In the genomic region with DNA sequence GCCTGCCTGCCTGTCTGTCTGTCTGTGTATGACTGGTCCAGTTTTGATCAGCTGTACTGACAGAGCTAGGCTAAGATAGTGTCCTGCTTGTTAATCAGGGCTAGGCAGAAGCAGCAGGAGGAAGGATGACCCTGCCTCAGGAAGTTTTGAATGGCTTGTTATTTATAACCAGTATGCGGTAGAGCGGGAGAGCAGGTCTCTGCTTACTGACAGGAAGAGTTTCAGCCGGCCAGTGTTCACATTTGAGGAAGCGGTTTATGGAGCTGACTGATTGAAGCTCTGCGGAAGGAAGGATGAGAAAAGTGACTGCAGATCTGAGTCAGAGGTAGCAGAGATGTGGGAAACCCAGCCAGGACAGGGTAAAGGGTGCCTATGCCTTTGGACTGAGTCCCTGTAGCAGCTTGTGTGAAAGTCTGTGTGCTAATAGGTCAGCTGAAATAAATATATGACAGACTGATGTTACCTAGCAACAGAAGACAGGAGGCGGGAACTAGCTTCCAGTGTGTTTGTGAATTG, we compare ENCODE assay signal across 8 mouse cellular contexts. TPM values are rescaled to one million over a fixed set of nuclear protein-coding genes. Genes with fewer than 3 reads are reported as not detected.
DNase-seq lines count a peak whose midpoint lies in the region; ATAC-seq and TF ChIP-seq lines count a peak whose summit lies in the region.

No protein-coding gene starts in this region.

- TF ChIP-seq CTCF in thymus, adult 2 months (IDR thresholded peaks at IDR 0.05; ENCODE audit: borderline replicate concordance, control insufficient read depth, extremely low read depth, insufficient read depth, low read length, poor library complexity) = no peak

- H3K36me3 ChIP-seq in thymus, adult 2 months (ENCODE audit: control insufficient read depth, insufficient read depth, low read length) = no peaks in the 10 kb centered on the region
- H3K36me3 ChIP-seq in embryonic facial prominence, embryonic 11.5 days (replicated peaks; ENCODE audit: control insufficient read depth, insufficient read depth, low read depth, low read length) = no peaks in the 10 kb centered on the region
- no peaks in the 10 kb centered on the region for H3K36me3 ChIP-seq in macrophage (ENCODE audit: inconsistent target)
- H3K36me3 ChIP-seq in splenic B cell, adult 2 months (ENCODE audit: control insufficient read depth, insufficient read depth, low read length, poor library complexity, severe bottlenecking) = no peaks in the 10 kb centered on the region

- no peaks in the 10 kb centered on the region for H3K27me3 ChIP-seq in thymus, adult 2 months (ENCODE audit: control insufficient read depth, insufficient read depth, low read length)
- no peaks in the 10 kb centered on the region for H3K27me3 ChIP-seq in embryonic facial prominence, embryonic 11.5 days (ENCODE audit: control insufficient read depth, insufficient read depth, low read length)
- no peaks in the 10 kb centered on the region for H3K27me3 ChIP-seq in splenic B cell, adult 2 months (ENCODE audit: control insufficient read depth, insufficient read depth, low read length, poor library complexity, severe bottlenecking)

- H3K9ac ChIP-seq in embryonic facial prominence, embryonic 11.5 days (replicated peaks; ENCODE audit: low read length) = no peak overlapping the region

- peaks cover 9% of the 10 kb centered on the region for H3K4me1 ChIP-seq in thymus, adult 2 months (replicated peaks; ENCODE audit: control insufficient read depth, insufficient read depth, low read length)
- no peaks in the 10 kb centered on the region; the same call in 1 of the 2 replicates for H3K4me1 ChIP-seq in embryonic facial prominence, embryonic 11.5 days (ENCODE audit: control insufficient read depth, insufficient read depth, low read length)

- H3K9me3 ChIP-seq in embryonic facial prominence, embryonic 11.5 days (replicated peaks; ENCODE audit: control insufficient read depth, low read length) = no peaks in the 10 kb centered on the region

- H3K4me3 ChIP-seq in thymus, adult 2 months (ENCODE audit: control insufficient read depth, insufficient read depth, low read length) = no peak overlapping the region
- no peak overlapping the region for H3K4me3 ChIP-seq in embryonic facial prominence, embryonic 11.5 days (ENCODE audit: low read depth, low read length)
- no peak overlapping the region for H3K4me3 ChIP-seq in macrophage (ENCODE audit: inconsistent target)

- H3K79me2 ChIP-seq in macrophage (ENCODE audit: inconsistent target) = peaks cover 7% of the 10 kb centered on the region; the same call in 1 of the 2 replicates

- TF ChIP-seq POLR2A in thymus, adult 2 months (IDR thresholded peaks at IDR 0.05; ENCODE audit: control insufficient read depth, extremely low read depth, insufficient read depth, low read length, poor library complexity) = no peak

- WGBS in thymus, adult 2 months = 19% methylated on average over 6 of the region's 6 CpGs
- WGBS in embryonic facial prominence, embryonic 11.5 days = 43% methylated on average over 6 of the region's 6 CpGs
- WGBS in macrophage (ENCODE audit: missing documents) = 3% methylated on average over 6 of the region's 6 CpGs

- H3K27ac ChIP-seq in thymus, adult 2 months (ENCODE audit: control insufficient read depth, insufficient read depth, low read length) = no peak overlapping the region
- H3K27ac ChIP-seq in embryonic facial prominence, embryonic 11.5 days (replicated peaks; ENCODE audit: low read depth, low read length) = no peak overlapping the region
- peak overlapping the region; percentile 73 for H3K27ac ChIP-seq in macrophage

- peak; percentile 11 for DNase-seq in thymus, adult 2 months
- DNase-seq in thymus, adult 18-20 months = no peak
- DNase-seq in embryonic facial prominence, embryonic 11.5 days (ENCODE audit: low spot score) = peak; percentile 13
- DNase-seq in layer of hippocampus, adult 9-10 months (ENCODE audit: low spot score) = peak; percentile 25
- peak; percentile 26 for DNase-seq in splenic B cell, adult 2 months (ENCODE audit: low read depth, low spot score)
- no peak for DNase-seq in ovary, postnatal 10 days (ENCODE audit: low spot score)

- no peak overlapping the region for H3K4me2 ChIP-seq in embryonic facial prominence, embryonic 11.5 days (ENCODE audit: low read depth, low read length)

- ATAC-seq in embryonic facial prominence, embryonic 11.5 days (replicated peaks; ENCODE audit: insufficient number of reproducible peaks, low FRiP score, low TSS enrichment, low read depth) = no peak
- peak; percentile 79 to 82 for ATAC-seq in hematopoietic stem cell, adult 5-6 weeks (replicated peaks in 1 of 2; ENCODE audit: insufficient read depth in 1 of 2, low FRiP score in 2 of 2, low TSS enrichment in 1 of 2, low read depth in 1 of 2, poor library complexity in 2 of 2, severe bottlenecking in 2 of 2)

RNA-seq across cellular contexts. Expression of gene Dennd2c, which starts 27.9 kb away (rescaled TPM):
- 1.5 and 2.2 TPM in 2 replicates for polyA plus RNA-seq in thymus, adult 2 months (2012; rRNA removed)
- polyA plus RNA-seq in embryonic facial prominence, embryonic 11.5 days (2014; fragmentation: Nextera tagmentation; extraction: Ambion mirVana) = 3.6 and 4.8 TPM in 2 replicates
- 1.6 and 1.8 TPM in 2 replicates for total RNA-seq in hematopoietic stem cell, adult 5-6 weeks (2017)
- total RNA-seq in macrophage (2018; cell fraction: chromatin; rRNA removed) = 1 to 10 TPM in 24 of 26 experiments, under 1 TPM in 2; 0.77 to 9.9 (median 3.4) TPM
- total RNA-seq in macrophage (2018; cell fraction: cytosol; rRNA removed) = 1 to 10 TPM in 13 of 26 experiments, under 1 TPM in 13; 0.46 to 2.3 (median 1.0) TPM
- 10 to 100 TPM in 1 of 26 experiments, 1 to 10 TPM in 20, under 1 TPM in 5; 0.42 to 16.2 (median 2.3) TPM for total RNA-seq in macrophage (2018; cell fraction: nucleus; rRNA removed)
- 0.87 to 5.7 TPM (median 1.7 TPM) in 3 replicates for polyA plus RNA-seq in macrophage (2018)

RNA-seq across cellular contexts. Expression of gene Bcas2, which starts 41.2 kb away (rescaled TPM):
- 38.5 and 39.0 TPM in 2 replicates for polyA plus RNA-seq in thymus, adult 2 months (2012; rRNA removed)
- polyA plus RNA-seq in embryonic facial prominence, embryonic 11.5 days (2014; fragmentation: Nextera tagmentation; extraction: Ambion mirVana) = 276 and 293 TPM in 2 replicates
- 169 and 219 TPM in 2 replicates for total RNA-seq in hematopoietic stem cell, adult 5-6 weeks (2017)
- total RNA-seq in macrophage (2018; cell fraction: chromatin; rRNA removed) = 10 to 100 TPM; 12.3 to 63.5 (median 26.3) TPM
- 10 to 100 TPM; 27.8 to 71.7 (median 42.0) TPM for total RNA-seq in macrophage (2018; cell fraction: cytosol; rRNA removed)
- total RNA-seq in macrophage (2018; cell fraction: nucleus; rRNA removed) = 10 to 100 TPM; 14.1 to 58.1 (median 22.3) TPM
- 53.1 to 78.6 TPM (median 54.7 TPM) in 3 replicates for polyA plus RNA-seq in macrophage (2018)

RNA-seq across cellular contexts. Expression of gene Ampd1, which starts 56.5 kb away (rescaled TPM):
- polyA plus RNA-seq in thymus, adult 2 months (2012; rRNA removed) = 10.3 and 13.8 TPM in 2 replicates
- polyA plus RNA-seq in embryonic facial prominence, embryonic 11.5 days (2014; fragmentation: Nextera tagmentation; extraction: Ambion mirVana) = 0.56 TPM in 1 of 2 replicates, not detected in the other
- total RNA-seq in hematopoietic stem cell, adult 5-6 weeks (2017) = not detected in 2 replicates
- total RNA-seq in macrophage (2018; cell fraction: chromatin; rRNA removed) = not detected
- total RNA-seq in macrophage (2018; cell fraction: cytosol; rRNA removed) = not detected
- total RNA-seq in macrophage (2018; cell fraction: nucleus; rRNA removed) = 1 to 10 TPM in 2 of 26 experiments, under 1 TPM in 3, not detected in 21; 0.40 to 2.9 (median 1.00) TPM
- not detected in 3 replicates for polyA plus RNA-seq in macrophage (2018)

Comparison
In these comparisons a context has a peak if more than half of its experiments do, and no peak if none do; other contexts are left out.
1. DNase-seq: peak in thymus, adult 2 months (single experiment), embryonic facial prominence, embryonic 11.5 days (single experiment), layer of hippocampus, adult 9-10 months (single experiment) and splenic B cell, adult 2 months (single experiment); none in thymus, adult 18-20 months (0 of 2) and ovary, postnatal 10 days (single experiment).